Mouse (Mus musculus) hindbrain, postnatal 0 days (tissue): Measurements from ENCODE around the gene Hacd3. TPM values are rescaled to one million over a fixed set of nuclear protein-coding genes. Genes with fewer than 3 reads are reported as not detected.
A peak's percentile ranks its signal among the peaks of the same experiment; 100 is the strongest.
"Not testable (repeated sequence)": the region's sequence is repeated elsewhere in the genome, so short reads cannot be mapped to it uniquely, and the experiment has no call there.

Source experiments
- ATAC-seq: fragments of 200-750 bp; cut with Nextera tagmentation; 2 replicates; pipeline ENCODE4 v1.8.0; 2017; ENCODE audit warnings: mild to moderate bottlenecking, moderate TSS enrichment, moderate library complexity
- DNase-seq: peaks from one replicate; pipeline ENCODE4 v3.0.0-alpha.2; 2015; ENCODE audit warnings: low spot score
- H3K27ac ChIP-seq: fragments of 300-500 bp; sonication (generic); 2 replicates; pipeline ENCODE4 v1.5.1; 2014; ENCODE audit warnings: mild to moderate bottlenecking
- H3K27me3 ChIP-seq: fragments of 300-500 bp; sonication (generic); 2 replicates; pipeline ENCODE4 v1.6.1; 2014; ENCODE audit warnings: low read length, mixed read lengths; ENCODE audit not compliant: insufficient read depth
- H3K36me3 ChIP-seq: fragments of 300-500 bp; sonication (generic); 2 replicates; pipeline ENCODE4 v1.6.1; 2014; ENCODE audit warnings: low read length, mixed read lengths; ENCODE audit not compliant: insufficient read depth
- H3K4me1 ChIP-seq: fragments of 300-500 bp; sonication (generic); 2 replicates; pipeline ENCODE4 v1.6.1; 2014; ENCODE audit warnings: antibody characterized with exemption, low read length, mixed read lengths; ENCODE audit not compliant: insufficient read depth
- H3K4me2 ChIP-seq: fragments of 300-500 bp; sonication (generic); 2 replicates; pipeline ENCODE4 v1.6.1; 2014; ENCODE audit warnings: low read depth, mild to moderate bottlenecking, low read length, moderate library complexity, mixed read lengths
- H3K4me3 ChIP-seq: fragments of 300-500 bp; sonication (generic); 2 replicates; pipeline ENCODE4 v1.5.1; 2014; ENCODE audit warnings: low read length
- H3K9ac ChIP-seq: fragments of 300-500 bp; sonication (generic); replicated peaks from 2 replicates; pipeline ENCODE4 v1.6.1; 2014; ENCODE audit warnings: mild to moderate bottlenecking, low read length, moderate library complexity, mixed read lengths
- H3K9me3 ChIP-seq: fragments of 300-500 bp; sonication (generic); 2 replicates; pipeline ENCODE4 v1.6.1; 2016; ENCODE audit warnings: low read length, mixed read lengths
- CTCF ChIP-seq: IDR thresholded peaks from 2 replicates; pipeline ENCODE4 v1.5.1; 2016; ENCODE audit warnings: antibody characterized with exemption, control low read depth, low read depth
- WGBS: fragments of 180-500 bp; shearing (Covaris S2); extraction: QIAGEN DNeasy Blood & Tissue Kit; methylation state at CpG from one replicate; pipeline ENCODE4 v1.1.7; 2014; 5-methylcytosine and 5-hydroxymethylcytosine counted together
- polyA plus RNA-seq: library from polyadenylated mRNA; unstranded; fragments of >200 nt; fragmentation: Nextera tagmentation; extraction: Ambion mirVana; gene quantifications from 2 replicates; pipeline ENCODE4 v1.2.1, GENCODE M21; 2015
- total RNA-seq: library from RNA; depleted of rRNA; stranded (reverse); fragments of >200 nt; gene quantifications from 2 replicates; pipeline ENCODE4 v1.2.3, GENCODE M21; 2014

Hacd3 gene
- total and polyA plus RNA-seq, 2 experiments from 2014 or later, result 193 to 204 TPM

GRCm38 (mm10) chr9:65036861-65037260 is 15.4 kb upstream of the Hacd3 start:
- Histone ChIP-seq H3K4me2 (no peak overlapping the region), H3K4me3 (no peak overlapping the region), H3K9me3 (no peaks in the 10 kb centered on the region), H3K27ac (peak overlapping the region; percentile 12; the same call in 1 of the 2 replicates), H3K36me3 (peaks cover 15% of the 10 kb centered on the region), H3K4me1 (0 out of 2 replicates have a peak, but pooled peaks cover 3% of the 10 kb centered on the region), H3K27me3 (no peaks in the 10 kb centered on the region), H3K9ac (no peak overlapping the region)
- TF ChIP-seq CTCF, result no peak
- DNase-seq (no peak), ATAC-seq (no peak)
- 56% methylated on average over 8 of the region's 8 CpGs for WGBS

- H3K4me1 ChIP-seq, result 0 out of 2 replicates have a peak, but pooled peaks cover 3% of the 10 kb centered on the region
- peak; percentile 48 for DNase-seq
- WGBS, result 56% methylated on average over 1 of the region's 1 CpGs
- H3K36me3 ChIP-seq, result peaks cover 13% of the 10 kb centered on the region
- no peak overlapping the region for H3K9ac ChIP-seq
- H3K4me2 ChIP-seq, result no peak overlapping the region
- TF ChIP-seq CTCF, result no peak
- H3K27ac ChIP-seq, result no peak overlapping the region
- no peaks in the 10 kb centered on the region for H3K27me3 ChIP-seq
- ATAC-seq, result no peak
- H3K4me3 ChIP-seq, result no peak overlapping the region
- no peaks in the 10 kb centered on the region for H3K9me3 ChIP-seq
Observed at GRCm38 (mm10) chr9:65036456-65036855, 15.0 kb upstream of the Hacd3 start.

DNA sequence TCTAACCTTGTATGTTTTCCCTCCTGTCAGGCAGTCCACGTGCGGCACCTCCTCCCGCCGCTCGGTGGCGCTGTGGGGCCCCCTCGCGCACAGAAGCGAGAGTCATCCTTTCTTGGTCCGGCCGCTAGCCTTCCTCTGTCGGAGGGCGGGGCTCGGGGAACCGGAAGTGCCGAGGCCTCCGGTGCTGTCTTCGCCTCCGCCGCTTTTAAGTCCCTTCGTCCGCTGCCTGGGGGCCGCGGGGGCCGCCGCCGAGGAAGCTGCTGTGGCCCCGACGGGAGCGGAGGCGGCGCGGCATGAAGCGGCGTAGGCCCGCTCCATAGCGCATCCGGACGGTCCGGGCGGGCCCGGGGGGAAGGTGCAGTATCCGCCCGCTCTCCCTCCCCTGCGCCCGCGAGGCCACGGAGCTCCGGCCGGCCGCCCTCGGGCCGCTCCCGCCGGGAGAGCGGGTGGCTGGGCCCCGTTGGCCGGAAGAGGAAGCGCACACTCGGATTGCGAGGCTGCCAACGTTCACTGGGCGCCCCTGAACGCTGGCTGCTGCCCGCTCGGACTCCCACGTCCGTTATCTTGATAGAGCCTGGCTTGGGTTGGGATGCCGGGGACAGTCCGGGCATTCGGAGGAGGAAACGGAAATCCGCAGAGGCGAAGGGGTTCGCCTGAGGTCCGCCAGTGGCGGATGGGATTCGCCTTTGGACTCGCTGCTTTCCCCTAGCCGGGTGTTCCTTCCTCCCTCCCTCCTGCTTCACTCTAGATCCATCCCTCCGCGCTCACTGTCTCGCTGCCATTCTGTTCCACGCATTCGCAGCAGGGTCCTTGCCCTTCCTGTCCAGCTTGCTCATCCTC is 11.0 kb upstream of the Hacd3 start, which contains the start of gene Dpp8:
Gene Dpp8, plus strand, starts transcription at position 146 of the 840 bp plus-strand sequence.
- H3K36me3 ChIP-seq, result no peaks in the 10 kb centered on the region
- peak; percentile 96 for DNase-seq
- H3K9me3 ChIP-seq, result no peaks in the 10 kb centered on the region
- peak; percentile 96 for TF ChIP-seq CTCF
- H3K27me3 ChIP-seq, result no peaks in the 10 kb centered on the region
- H3K4me3 ChIP-seq, result peak within 1 kb of the TSS; percentile 99
- WGBS, result under 1% methylated on average over 62 of the region's 85 CpGs
- peak; percentile 95 for ATAC-seq
- peak within 1 kb of the TSS; percentile 99 for H3K9ac ChIP-seq
- H3K4me1 ChIP-seq, result 0 out of 2 replicates have a peak, but pooled peaks cover 3% of the 10 kb centered on the region
- H3K4me2 ChIP-seq, result peak within 1 kb of the TSS; percentile 91
- peak within 1 kb of the TSS; percentile 96 for H3K27ac ChIP-seq

GRCm38 (mm10) chr9:65031894-65032268 is 10.4 kb upstream of the Hacd3 start:
- 42% methylated on average over 4 of the region's 4 CpGs for WGBS
- 0 out of 2 replicates have a peak, but pooled peaks cover 3% of the 10 kb centered on the region for H3K4me1 ChIP-seq
- no peaks in the 10 kb centered on the region for H3K27me3 ChIP-seq
- no peaks in the 10 kb centered on the region for H3K36me3 ChIP-seq
- H3K9ac ChIP-seq, result peak overlapping the region; percentile 99; the same call in 1 of the 2 replicates
- DNase-seq (no peak), ATAC-seq (no peak; the same call in 1 of the 2 replicates)
- no peak overlapping the region for H3K27ac ChIP-seq
- H3K4me2 ChIP-seq, result 0 out of 2 replicates have a peak overlapping the region, but pooled peaks have one; percentile 21
- no peak for TF ChIP-seq CTCF
- no peaks in the 10 kb centered on the region for H3K9me3 ChIP-seq
- peak overlapping the region; percentile 99 for H3K4me3 ChIP-seq

DNA sequence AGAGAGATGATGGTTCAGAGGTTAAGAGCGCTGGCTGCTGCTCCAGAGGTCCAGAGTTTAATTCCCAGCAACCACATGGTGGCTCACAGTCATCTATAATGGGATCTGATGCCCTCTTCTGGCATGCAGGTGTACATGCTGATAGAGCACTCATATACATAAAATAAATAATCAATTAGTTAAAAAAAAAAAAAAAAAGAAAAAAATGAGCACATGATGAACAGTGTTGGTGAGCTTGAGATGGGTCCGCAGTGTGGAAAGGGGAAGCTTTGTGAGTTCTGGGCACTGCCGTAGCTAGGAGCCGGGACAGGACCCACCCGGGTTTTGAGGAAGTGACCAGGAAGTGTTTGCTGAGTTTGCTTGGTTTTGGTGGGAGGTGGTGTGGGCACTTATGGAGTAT is 9.9 kb upstream of the Hacd3 start:
- not testable (repeated sequence) for ATAC-seq, H3K4me1 ChIP-seq, H3K4me2 ChIP-seq, H3K9ac ChIP-seq, H3K9me3 ChIP-seq, H3K27ac ChIP-seq, H3K36me3 ChIP-seq, H3K4me3 ChIP-seq, DNase-seq, H3K27me3 ChIP-seq
- 76% methylated on average over 5 of the region's 5 CpGs for WGBS

GRCm38 (mm10) chr9:65028313-65028712 is 6.8 kb upstream of the Hacd3 start:
- no peak for TF ChIP-seq CTCF
- H3K4me3 ChIP-seq, result no peak overlapping the region
- H3K9ac ChIP-seq, result no peak overlapping the region
- H3K4me1 ChIP-seq, result 0 out of 2 replicates have a peak, but pooled peaks cover under 1% of the 10 kb centered on the region
- no peaks in the 10 kb centered on the region for H3K9me3 ChIP-seq
- no peak for DNase-seq
- no peak overlapping the region for H3K4me2 ChIP-seq
- H3K36me3 ChIP-seq, result no peaks in the 10 kb centered on the region
- WGBS, result 88% methylated on average over 5 of the region's 5 CpGs
- H3K27me3 ChIP-seq, result no peaks in the 10 kb centered on the region
- no peak overlapping the region for H3K27ac ChIP-seq
- no peak for ATAC-seq

DNA sequence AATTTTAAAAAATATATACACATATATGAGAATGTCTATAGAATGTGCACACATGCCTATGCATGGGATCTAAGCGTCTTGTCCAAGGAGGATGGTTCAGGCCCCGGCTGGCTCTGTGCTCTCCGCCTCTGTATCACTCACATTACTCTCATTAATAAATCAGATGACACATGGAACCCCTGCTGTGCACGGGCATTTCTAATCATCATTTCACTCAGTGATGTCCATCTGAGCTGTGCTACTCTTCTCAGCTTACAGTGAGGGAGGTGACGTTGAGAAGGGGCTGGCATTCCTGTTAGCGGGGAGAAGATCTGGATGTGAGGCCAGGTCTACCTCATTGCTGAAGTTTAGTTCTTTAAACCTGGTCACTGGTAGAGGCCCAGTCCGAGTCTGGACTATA is 5.7 kb upstream of the Hacd3 start:
- Histone ChIP-seq H3K27me3 (no peaks in the 10 kb centered on the region), H3K36me3 (no peaks in the 10 kb centered on the region), H3K4me3 (no peak overlapping the region), H3K4me1 (no peaks in the 10 kb centered on the region), H3K9me3 (no peaks in the 10 kb centered on the region), H3K4me2 (no peak overlapping the region), H3K27ac (no peak overlapping the region), H3K9ac (no peak overlapping the region)
- WGBS, result 71% methylated on average over 7 of the region's 7 CpGs
- TF ChIP-seq CTCF, result no peak
- DNase-seq (no peak), ATAC-seq (no peak)
